Mouse (Mus musculus) bone marrow, adult 2 months (tissue): ENCODE measurements around the gene Ube2k.
"Not testable (repeated sequence)": the region's sequence is repeated elsewhere in the genome, so short reads cannot be mapped to it uniquely, and the experiment has no call there.

ENCODE experiments used
- CTCF ChIP-seq: fragments of 200-500 bp; IDR thresholded peaks from 2 replicates; pipeline ENCODE4 v1.5.1; 2011; ENCODE audit warnings: low read length, control low read depth; ENCODE audit not compliant: control insufficient read depth, insufficient read depth
- POLR2A ChIP-seq: fragments of 200-500 bp; IDR thresholded peaks from 2 replicates; pipeline ENCODE4 v1.6.1; 2011; ENCODE audit warnings: low read depth, mild to moderate bottlenecking, control low read depth, low read length, borderline replicate concordance; ENCODE audit not compliant: control insufficient read depth

DNA sequence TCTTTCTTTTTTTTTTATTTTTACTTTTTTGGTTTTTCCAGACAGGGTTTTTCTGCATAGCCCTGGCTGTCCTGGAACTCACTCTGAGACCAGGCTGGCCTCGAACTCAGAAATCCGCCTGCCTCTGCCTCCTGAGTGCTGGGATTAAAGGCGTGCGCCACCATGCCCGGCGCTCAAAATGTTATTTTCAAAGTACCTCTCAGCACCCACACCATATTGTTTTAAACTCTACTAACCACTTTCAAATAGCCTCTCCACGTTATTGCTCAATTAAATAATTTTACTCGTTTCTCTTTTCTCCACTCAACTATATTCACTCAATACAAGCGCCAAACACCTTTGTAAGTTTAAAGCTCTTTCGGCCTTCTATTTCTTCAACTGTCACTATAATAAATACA, 966 bp upstream of the Ube2k start:
- TF ChIP-seq CTCF, POLR2A: not testable (repeated sequence)
